Mouse (Mus musculus) embryonic facial prominence, embryonic 11.5 days (tissue): ENCODE results near the gene Gm15737. TPM values are rescaled to one million over a fixed set of nuclear protein-coding genes. Genes with fewer than 3 reads are reported as not detected.

Source experiments
- polyA plus RNA-seq: library from polyadenylated mRNA; unstranded; fragments of >200 nt; fragmentation: Nextera tagmentation; extraction: Ambion mirVana; gene quantifications from 2 replicates; pipeline ENCODE4 v1.2.1, GENCODE M21; 2014

Gm15737 gene
- polyA plus RNA-seq, 1 experiment from 2014 or later: not detected

Other genes starting within 250 kb of the Gm15737 start
- 4.1 TPM in 2 replicates for gene Prickle2, start 163.2 kb upstream of the Gm15737 start, polyA plus RNA-seq
- gene A730049H05Rik, start 52.9 kb upstream of the Gm15737 start, polyA plus RNA-seq: 0.72 and 1.7 TPM in 2 replicates
- 3.8 and 4.9 TPM in 2 replicates for gene Adamts9, start 74.1 kb downstream of the Gm15737 start, polyA plus RNA-seq